Mouse (Mus musculus) intestine, postnatal 0 days (tissue): Measurements from ENCODE around the gene Akt1s1. TPM values are rescaled to one million over a fixed set of nuclear protein-coding genes. Genes with fewer than 3 reads are reported as not detected.

Experiments used
- ATAC-seq: fragments of 200-750 bp; cut with Nextera tagmentation; 2 replicates; pipeline ENCODE4 v1.8.0; 2017; ENCODE audit warnings: mild to moderate bottlenecking, moderate TSS enrichment, moderate library complexity
- H3K27ac ChIP-seq: fragments of 300-500 bp; sonication (generic); 2 replicates; pipeline ENCODE4 v1.5.1; 2014; ENCODE audit warnings: mild to moderate bottlenecking, low read depth, low read length, moderate library complexity
- H3K27me3 ChIP-seq: fragments of 300-500 bp; sonication (generic); replicated peaks from 2 replicates; pipeline ENCODE4 v1.6.1; 2014; ENCODE audit warnings: low read length, mixed read lengths; ENCODE audit not compliant: control insufficient read depth, insufficient read depth
- H3K36me3 ChIP-seq: fragments of 300-500 bp; sonication (generic); 2 replicates; pipeline ENCODE4 v1.6.1; 2014; ENCODE audit warnings: mild to moderate bottlenecking, moderate library complexity; ENCODE audit not compliant: control insufficient read depth, insufficient read depth
- H3K4me1 ChIP-seq: fragments of 300-500 bp; sonication (generic); replicated peaks from 2 replicates; pipeline ENCODE4 v1.6.1; 2014; ENCODE audit warnings: antibody characterized with exemption, low read length, mixed read lengths; ENCODE audit not compliant: control insufficient read depth, insufficient read depth
- H3K4me2 ChIP-seq: fragments of 300-500 bp; sonication (generic); replicated peaks from 2 replicates; pipeline ENCODE4 v1.6.1; 2014; ENCODE audit warnings: low read depth, mild to moderate bottlenecking, moderate library complexity
- H3K4me3 ChIP-seq: fragments of 300-500 bp; sonication (generic); 2 replicates; pipeline ENCODE4 v1.5.1; 2014; ENCODE audit warnings: low read depth, low read length
- H3K9ac ChIP-seq: fragments of 300-500 bp; sonication (generic); 2 replicates; pipeline ENCODE4 v1.6.1; 2014; ENCODE audit warnings: mild to moderate bottlenecking, low read depth, low read length
- H3K9me3 ChIP-seq: fragments of 300-500 bp; sonication (generic); 2 replicates; pipeline ENCODE4 v1.6.1; 2016; ENCODE audit warnings: mixed run types; ENCODE audit not compliant: control insufficient read depth
- CTCF ChIP-seq: sonication (generic); IDR thresholded peaks from 2 replicates; pipeline ENCODE4 v1.5.1; 2016; ENCODE audit warnings: low read depth, mild to moderate bottlenecking, control low read depth, antibody characterized with exemption, moderate library complexity
- WGBS: fragments of 180-500 bp; shearing (Covaris S2); extraction: QIAGEN DNeasy Blood & Tissue Kit; methylation state at CpG from one replicate; pipeline ENCODE4 v1.1.7; 2014; 5-methylcytosine and 5-hydroxymethylcytosine counted together
- polyA plus RNA-seq: library from polyadenylated mRNA; unstranded; fragments of >200 nt; fragmentation: Nextera tagmentation; extraction: Ambion mirVana; gene quantifications from 2 replicates; pipeline ENCODE4 v1.2.1, GENCODE M21; 2015

The Akt1s1 gene
- polyA plus RNA-seq, 1 experiment from 2014 or later: 76.5 TPM

GRCm38 (mm10) chr7:44823409-44823808 lies 25.4 kb upstream of the Akt1s1 start:
- Histone ChIP-seq H3K4me1 (peaks cover 9% of the 10 kb centered on the region; the same call in 1 of the 2 replicates), H3K9me3 (no peaks in the 10 kb centered on the region), H3K4me2 (no peak overlapping the region), H3K27me3 (no peaks in the 10 kb centered on the region), H3K36me3 (peaks cover 3% of the 10 kb centered on the region; the same call in 1 of the 2 replicates), H3K9ac (no peak overlapping the region), H3K4me3 (no peak overlapping the region), H3K27ac (no peak overlapping the region)
- no peak for ATAC-seq
- peak; percentile 50 for TF ChIP-seq CTCF
- 28% methylated on average over 7 of the region's 7 CpGs for WGBS

GRCm38 (mm10) chr7:44824872-44825271 lies 23.9 kb upstream of the Akt1s1 start:
- 16% methylated on average over 3 of the region's 3 CpGs for WGBS
- peaks cover 7% of the 10 kb centered on the region; the same call in 1 of the 2 replicates for H3K4me1 ChIP-seq
- no peaks in the 10 kb centered on the region for H3K27me3 ChIP-seq
- peak; percentile 39; the same call in 1 of the 2 replicates for ATAC-seq
- TF ChIP-seq CTCF: peak; percentile 96
- no peak overlapping the region for H3K27ac ChIP-seq
- H3K9ac ChIP-seq: no peak overlapping the region
- H3K4me3 ChIP-seq: no peak overlapping the region
- peaks cover 17% of the 10 kb centered on the region for H3K36me3 ChIP-seq
- no peaks in the 10 kb centered on the region for H3K9me3 ChIP-seq
- no peak overlapping the region for H3K4me2 ChIP-seq

- no peak for ATAC-seq
- Histone ChIP-seq H3K9me3 (no peaks in the 10 kb centered on the region), H3K27ac (no peak overlapping the region), H3K36me3 (peaks cover 35% of the 10 kb centered on the region), H3K4me2 (no peak overlapping the region), H3K9ac (no peak overlapping the region), H3K27me3 (no peaks in the 10 kb centered on the region), H3K4me3 (no peak overlapping the region), H3K4me1 (no peaks in the 10 kb centered on the region)
- no peak for TF ChIP-seq CTCF
- 67% methylated on average over 3 of the region's 3 CpGs for WGBS
Observed at GRCm38 (mm10) chr7:44826771-44827170, 22.0 kb upstream of the Akt1s1 start.

- no peak for ATAC-seq
- H3K4me1 ChIP-seq: no peaks in the 10 kb centered on the region
- no peak overlapping the region for H3K9ac ChIP-seq
- no peak overlapping the region for H3K4me3 ChIP-seq
- H3K9me3 ChIP-seq: no peaks in the 10 kb centered on the region
- no peak for TF ChIP-seq CTCF
- no peak overlapping the region for H3K4me2 ChIP-seq
- H3K27me3 ChIP-seq: no peaks in the 10 kb centered on the region
- peak overlapping the region; percentile 15; the same call in 1 of the 2 replicates for H3K27ac ChIP-seq
- 86% methylated on average over 5 of the region's 5 CpGs for WGBS
- peaks cover 35% of the 10 kb centered on the region for H3K36me3 ChIP-seq
Observed at GRCm38 (mm10) chr7:44828706-44829105, 20.1 kb upstream of the Akt1s1 start.

- Histone ChIP-seq H3K27me3 (no peaks in the 10 kb centered on the region), H3K4me3 (no peak overlapping the region), H3K36me3 (peaks cover 35% of the 10 kb centered on the region), H3K27ac (no peak overlapping the region), H3K4me1 (no peaks in the 10 kb centered on the region), H3K9ac (no peak overlapping the region), H3K9me3 (no peaks in the 10 kb centered on the region), H3K4me2 (no peak overlapping the region)
- no peak for ATAC-seq
- no peak for TF ChIP-seq CTCF
- WGBS: 63% methylated on average over 4 of the region's 4 CpGs
Observed at GRCm38 (mm10) chr7:44832763-44833162, 16.0 kb upstream of the Akt1s1 start.

GRCm38 (mm10) chr7:44835373-44836015 lies 13.3 kb upstream of the Akt1s1 start:
- no peak overlapping the region for H3K4me2 ChIP-seq
- H3K4me3 ChIP-seq: no peak overlapping the region
- H3K9me3 ChIP-seq: no peaks in the 10 kb centered on the region
- peaks cover 17% of the 10 kb centered on the region for H3K36me3 ChIP-seq
- H3K4me1 ChIP-seq: 0 out of 2 replicates have a peak, but pooled peaks cover 5% of the 10 kb centered on the region
- no peak overlapping the region for H3K9ac ChIP-seq
- no peaks in the 10 kb centered on the region for H3K27me3 ChIP-seq
- WGBS: 85% methylated on average over 1 of the region's 1 CpGs
- H3K27ac ChIP-seq: no peak overlapping the region
- no peak for TF ChIP-seq CTCF
- no peak for ATAC-seq
